Mouse (Mus musculus): Measurements from ENCODE around the gene Yod1. TPM values are rescaled to one million over a fixed set of nuclear protein-coding genes. Genes with fewer than 3 reads are reported as not detected.

The Yod1 gene
- polyA plus RNA-seq, 1 experiment from 2014 or later: 11.5 TPM

DNA sequence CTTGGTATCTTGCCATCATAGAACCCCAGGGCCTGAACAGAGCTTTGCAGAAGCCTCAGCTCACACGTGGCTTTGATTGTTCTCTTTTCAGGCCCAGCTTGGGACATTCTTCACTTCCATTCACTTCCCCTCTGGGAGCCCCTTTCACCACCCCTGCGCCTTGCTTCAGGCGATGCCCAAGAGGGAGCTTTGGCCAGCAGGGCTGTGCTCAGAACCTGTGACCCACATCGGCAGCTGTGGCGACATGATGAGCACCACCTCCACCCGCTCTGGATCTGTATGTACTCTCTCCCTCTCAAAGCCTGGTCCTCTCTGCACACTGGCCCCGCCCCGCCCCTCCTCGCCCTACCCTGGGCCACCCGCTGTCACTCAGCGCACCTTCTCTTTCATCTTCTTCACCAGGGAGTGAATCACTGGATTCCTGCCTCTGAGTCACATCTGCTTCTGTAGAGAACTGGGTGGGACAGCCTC lies 20.3 kb downstream of the Yod1 start:
- no peak for DNase-seq (ENCODE audit: extremely low spot score, low spot score)
- H3K9me3 ChIP-seq: no peaks in the 10 kb centered on the region
- H3K36me3 ChIP-seq (replicated peaks): no peaks in the 10 kb centered on the region
- no peak overlapping the region for H3K4me3 ChIP-seq
- H3K4me1 ChIP-seq: peaks cover 11% of the 10 kb centered on the region
- no peaks in the 10 kb centered on the region for H3K27me3 ChIP-seq (ENCODE audit: poor library complexity, severe bottlenecking)
- 34% methylated on average over 11 of the region's 11 CpGs for WGBS
- H3K27ac ChIP-seq: no peak overlapping the region

DNA sequence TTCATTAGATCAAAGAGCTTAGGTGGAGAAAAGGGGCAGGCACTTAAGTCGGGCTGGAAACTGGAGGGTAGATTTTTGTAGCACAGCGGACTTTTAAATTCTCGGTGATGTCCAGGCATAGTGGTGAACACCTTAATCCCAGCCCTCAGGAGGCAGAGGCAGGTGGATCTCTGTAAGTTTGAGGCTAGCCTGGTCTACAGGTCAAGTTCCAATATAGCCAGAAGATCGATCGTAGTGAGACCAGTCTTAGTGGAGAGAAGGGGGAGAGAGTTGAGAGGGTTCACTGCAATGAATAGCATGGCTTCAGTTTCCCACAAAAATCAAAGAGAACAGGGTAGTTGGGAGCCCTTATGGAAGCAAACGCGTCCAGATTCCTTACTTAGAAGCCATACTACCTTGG lies 20.8 kb downstream of the Yod1 start:
- Histone ChIP-seq H3K9me3 (no peaks in the 10 kb centered on the region), H3K4me3 (no peak overlapping the region), H3K27me3 (ENCODE audit: poor library complexity, severe bottlenecking) (no peaks in the 10 kb centered on the region), H3K4me1 (peaks cover 11% of the 10 kb centered on the region), H3K36me3 (replicated peaks) (no peaks in the 10 kb centered on the region), H3K27ac (no peak overlapping the region)
- no peak for DNase-seq (ENCODE audit: extremely low spot score, low spot score)
- 93% methylated on average over 7 of the region's 7 CpGs for WGBS

GRCm38 (mm10) chr1:130738551-130739106 lies 21.5 kb downstream of the Yod1 start:
- WGBS: 92% methylated on average over 3 of the region's 3 CpGs
- no peak overlapping the region for H3K4me3 ChIP-seq
- no peaks in the 10 kb centered on the region for H3K36me3 ChIP-seq (replicated peaks)
- H3K27ac ChIP-seq: no peak overlapping the region
- H3K4me1 ChIP-seq: peaks cover 19% of the 10 kb centered on the region
- no peaks in the 10 kb centered on the region for H3K27me3 ChIP-seq (ENCODE audit: poor library complexity, severe bottlenecking)
- no peaks in the 10 kb centered on the region for H3K9me3 ChIP-seq
- DNase-seq (ENCODE audit: extremely low spot score, low spot score): no peak

GRCm38 (mm10) chr1:130739636-130740035 lies 22.5 kb downstream of the Yod1 start:
- no peaks in the 10 kb centered on the region for H3K36me3 ChIP-seq (replicated peaks)
- peaks cover 21% of the 10 kb centered on the region for H3K4me1 ChIP-seq
- H3K27me3 ChIP-seq (ENCODE audit: poor library complexity, severe bottlenecking): no peaks in the 10 kb centered on the region
- no peak for DNase-seq (ENCODE audit: extremely low spot score, low spot score)
- 80% methylated on average over 3 of the region's 3 CpGs for WGBS
- H3K4me3 ChIP-seq: no peak overlapping the region
- H3K9me3 ChIP-seq: no peaks in the 10 kb centered on the region
- H3K27ac ChIP-seq: no peak overlapping the region

- Histone ChIP-seq H3K27me3 (ENCODE audit: poor library complexity, severe bottlenecking) (no peaks in the 10 kb centered on the region), H3K4me1 (peaks cover 21% of the 10 kb centered on the region), H3K4me3 (no peak overlapping the region), H3K27ac (peak overlapping the region; percentile 60), H3K36me3 (replicated peaks) (no peaks in the 10 kb centered on the region), H3K9me3 (no peaks in the 10 kb centered on the region)
- 83% methylated on average over 4 of the region's 4 CpGs for WGBS
- no peak for DNase-seq (ENCODE audit: extremely low spot score, low spot score)
Measured at GRCm38 (mm10) chr1:130740227-130740648, 23.1 kb downstream of the Yod1 start.

GRCm38 (mm10) chr1:130740781-130741720 lies 23.9 kb downstream of the Yod1 start:
- DNase-seq (ENCODE audit: extremely low spot score, low spot score): no peak
- WGBS: 57% methylated on average over 15 of the region's 15 CpGs
- H3K4me3 ChIP-seq: no peak overlapping the region
- H3K27ac ChIP-seq: peak overlapping the region; percentile 60
- no peaks in the 10 kb centered on the region for H3K27me3 ChIP-seq (ENCODE audit: poor library complexity, severe bottlenecking)
- no peaks in the 10 kb centered on the region for H3K9me3 ChIP-seq
- H3K36me3 ChIP-seq (replicated peaks): no peaks in the 10 kb centered on the region
- H3K4me1 ChIP-seq: peaks cover 21% of the 10 kb centered on the region

DNA sequence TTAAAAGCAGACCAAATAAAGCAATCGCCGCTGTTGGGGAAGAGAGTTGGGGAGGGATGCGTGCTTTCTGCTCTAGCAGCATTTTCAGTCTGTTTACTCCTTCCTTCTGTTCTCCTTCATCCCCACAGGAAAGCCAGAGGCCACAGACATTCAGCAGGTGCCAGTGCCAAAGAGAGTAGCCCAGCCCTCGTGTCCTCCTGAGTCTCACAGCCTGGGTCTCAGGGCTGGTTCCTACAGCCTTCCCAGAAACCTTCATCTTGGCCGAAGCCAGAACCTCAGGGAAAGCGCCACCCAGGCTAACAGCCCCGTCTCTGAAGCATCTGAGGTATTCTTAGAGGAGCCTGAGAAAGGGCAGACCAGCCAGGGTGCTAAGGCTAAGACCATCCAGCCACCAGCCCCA lies 25.1 kb downstream of the Yod1 start:
- 89% methylated on average over 7 of the region's 7 CpGs for WGBS
- Histone ChIP-seq H3K36me3 (replicated peaks) (no peaks in the 10 kb centered on the region), H3K9me3 (no peaks in the 10 kb centered on the region), H3K27me3 (ENCODE audit: poor library complexity, severe bottlenecking) (no peaks in the 10 kb centered on the region), H3K27ac (peak overlapping the region; percentile 59), H3K4me3 (no peak overlapping the region), H3K4me1 (peaks cover 20% of the 10 kb centered on the region)
- DNase-seq (ENCODE audit: extremely low spot score, low spot score): no peak

DNA sequence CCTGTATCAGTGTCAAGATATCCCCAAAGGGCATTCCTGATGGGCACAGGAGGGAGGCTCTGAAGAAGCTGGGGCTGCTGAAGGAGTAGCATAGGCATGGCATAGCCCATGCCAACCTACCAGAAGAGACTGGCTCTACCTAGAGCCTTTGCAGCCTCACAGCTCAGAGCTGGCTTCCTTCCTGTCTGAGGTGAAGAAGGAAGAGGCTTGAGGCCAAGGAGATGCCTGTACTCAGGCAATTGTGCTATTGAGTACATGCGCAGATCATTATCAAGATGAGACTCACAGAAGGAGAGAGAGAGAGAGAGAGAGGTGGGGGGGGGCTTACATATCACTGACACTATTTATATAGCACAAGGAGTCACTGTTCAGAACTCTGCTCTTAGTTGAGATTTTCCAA lies 26.6 kb downstream of the Yod1 start:
- Histone ChIP-seq H3K27ac (peak overlapping the region; percentile 59; the same call in 1 of the 2 replicates), H3K4me3 (no peak overlapping the region), H3K36me3 (replicated peaks) (no peaks in the 10 kb centered on the region), H3K4me1 (peaks cover 15% of the 10 kb centered on the region; the same call in 1 of the 2 replicates), H3K9me3 (no peaks in the 10 kb centered on the region), H3K27me3 (ENCODE audit: poor library complexity, severe bottlenecking) (no peaks in the 10 kb centered on the region)
- 90% methylated on average over 1 of the region's 1 CpGs for WGBS
- no peak for DNase-seq (ENCODE audit: extremely low spot score, low spot score)

DNA sequence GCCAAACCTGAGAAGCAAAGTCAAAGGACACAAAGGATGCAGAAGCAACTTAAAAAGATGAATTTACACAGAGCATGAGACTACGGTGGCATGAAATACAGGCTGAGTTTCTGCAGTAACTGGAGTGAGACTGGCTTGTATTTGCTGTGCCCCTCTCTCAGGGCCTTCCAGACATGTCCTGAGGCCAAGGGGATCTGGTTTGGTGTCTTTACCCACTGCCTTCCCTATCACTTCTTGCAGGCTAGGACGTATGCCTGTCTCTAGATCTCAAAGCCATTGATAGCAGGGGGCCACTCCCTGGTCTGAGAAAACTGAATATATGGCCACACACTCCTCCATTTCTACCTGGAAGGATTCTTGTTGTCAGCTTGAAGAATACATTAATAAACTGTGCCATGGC lies 27.1 kb downstream of the Yod1 start:
- Histone ChIP-seq H3K27ac (peak overlapping the region; percentile 15; the same call in 1 of the 2 replicates), H3K27me3 (ENCODE audit: poor library complexity, severe bottlenecking) (no peaks in the 10 kb centered on the region), H3K9me3 (no peaks in the 10 kb centered on the region), H3K4me3 (no peak overlapping the region), H3K36me3 (replicated peaks) (no peaks in the 10 kb centered on the region), H3K4me1 (peaks cover 15% of the 10 kb centered on the region; the same call in 1 of the 2 replicates)
- 80% methylated on average over 2 of the region's 2 CpGs for WGBS
- no peak for DNase-seq (ENCODE audit: extremely low spot score, low spot score)

DNA sequence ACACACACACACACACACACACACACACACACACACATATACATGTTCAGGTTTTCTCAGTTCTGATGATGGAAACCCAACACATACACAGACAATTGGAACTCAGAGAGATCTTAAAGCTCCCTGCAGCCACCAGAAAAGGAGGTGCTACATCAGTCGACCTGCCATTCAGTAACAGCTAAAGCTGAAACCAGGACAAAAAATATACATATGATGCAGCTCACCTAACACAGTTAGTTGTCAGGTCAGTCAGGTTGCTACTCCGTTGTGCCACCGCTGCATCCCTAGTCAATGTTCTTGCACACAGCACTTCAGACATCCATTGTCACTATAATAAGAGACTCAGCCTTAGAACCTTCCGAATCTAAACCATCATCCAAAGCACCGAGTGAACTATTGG lies 27.8 kb downstream of the Yod1 start:
- Histone ChIP-seq H3K36me3 (replicated peaks) (no peaks in the 10 kb centered on the region), H3K27ac (no peak overlapping the region), H3K4me1 (peaks cover 15% of the 10 kb centered on the region; the same call in 1 of the 2 replicates), H3K4me3 (no peak overlapping the region), H3K27me3 (ENCODE audit: poor library complexity, severe bottlenecking) (no peaks in the 10 kb centered on the region), H3K9me3 (no peaks in the 10 kb centered on the region)
- WGBS: 89% methylated on average over 5 of the region's 5 CpGs
- DNase-seq (ENCODE audit: extremely low spot score, low spot score): no peak

- WGBS: 96% methylated on average over 3 of the region's 3 CpGs
- Histone ChIP-seq H3K9me3 (no peaks in the 10 kb centered on the region), H3K4me1 (peaks cover 15% of the 10 kb centered on the region; the same call in 1 of the 2 replicates), H3K27me3 (ENCODE audit: poor library complexity, severe bottlenecking) (no peaks in the 10 kb centered on the region), H3K4me3 (no peak overlapping the region), H3K27ac (no peak overlapping the region), H3K36me3 (replicated peaks) (no peaks in the 10 kb centered on the region)
- no peak for DNase-seq (ENCODE audit: extremely low spot score, low spot score)
Measured at GRCm38 (mm10) chr1:130745591-130745990, 28.5 kb downstream of the Yod1 start.

- H3K27me3 ChIP-seq (ENCODE audit: poor library complexity, severe bottlenecking): no peaks in the 10 kb centered on the region
- DNase-seq (ENCODE audit: extremely low spot score, low spot score): no peak
- 88% methylated on average over 3 of the region's 3 CpGs for WGBS
- no peaks in the 10 kb centered on the region for H3K36me3 ChIP-seq (replicated peaks)
- no peak overlapping the region for H3K27ac ChIP-seq
- peaks cover 10% of the 10 kb centered on the region; the same call in 1 of the 2 replicates for H3K4me1 ChIP-seq
- H3K4me3 ChIP-seq: no peak overlapping the region
- H3K9me3 ChIP-seq: no peaks in the 10 kb centered on the region
Measured at GRCm38 (mm10) chr1:130746819-130747218, 29.7 kb downstream of the Yod1 start.

DNA sequence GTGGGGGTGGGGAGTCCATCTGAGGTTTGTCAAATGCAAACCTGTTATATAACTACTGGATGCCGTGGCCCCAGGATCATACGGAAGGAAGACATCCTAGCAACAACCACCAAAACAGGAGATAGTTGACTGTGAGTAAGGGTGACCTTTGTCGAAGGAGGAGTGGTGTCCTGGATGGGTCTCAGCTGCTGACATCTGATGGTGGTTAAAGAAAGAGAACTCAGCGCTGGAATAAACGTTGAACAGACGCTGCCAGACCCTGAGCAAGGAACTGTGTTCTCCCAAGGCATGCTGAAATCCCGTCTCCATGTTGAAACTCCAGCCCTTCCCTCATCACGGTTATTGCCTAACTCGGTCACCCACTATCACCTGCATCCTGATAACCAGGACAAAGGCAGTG lies 42.6 kb downstream of the Yod1 start:
- no peak for DNase-seq (ENCODE audit: extremely low spot score, low spot score)
- H3K9me3 ChIP-seq: no peaks in the 10 kb centered on the region
- no peaks in the 10 kb centered on the region for H3K36me3 ChIP-seq (replicated peaks)
- H3K27me3 ChIP-seq (ENCODE audit: poor library complexity, severe bottlenecking): no peaks in the 10 kb centered on the region
- no peaks in the 10 kb centered on the region for H3K4me1 ChIP-seq
- no peak overlapping the region for H3K4me3 ChIP-seq
- WGBS: 85% methylated on average over 9 of the region's 9 CpGs
- H3K27ac ChIP-seq: no peak overlapping the region

All from forebrain, embryonic 10.5 days (tissue).